Mouse (Mus musculus) G1E-ER4 (cell line): ENCODE results near the gene Il13ra2. TPM values are rescaled to one million over a fixed set of nuclear protein-coding genes. Genes with fewer than 3 reads are reported as not detected.
"Not testable (repeated sequence)": the region's sequence is repeated elsewhere in the genome, so short reads cannot be mapped to it uniquely, and the experiment has no call there.

Experiments used
- GATA1 ChIP-seq: IDR thresholded peaks from one replicate; pipeline ENCODE4 v1.8.0; 2012; ENCODE audit warnings: low read length, inconsistent platforms
- polyA plus RNA-seq: library from polyadenylated mRNA; stranded (reverse); fragments of >175 nt; gene quantifications from 2 replicates; pipeline ENCODE4 v1.2.3, GENCODE M21; 2012

The Il13ra2 gene
- not detected in 2 replicates for polyA plus RNA-seq

- no peak for TF ChIP-seq GATA1
These were observed at the start of gene Il13ra2 for GRCm38 (mm10) chrX:147429129-147429528. Gene Il13ra2, minus strand, starts transcription at chrX:147429192.

GRCm38 (mm10) chrX:147453610-147454009 lies 24.6 kb upstream of the Il13ra2 start, which contains the start of gene Vmn1r239-ps:
Gene Vmn1r239-ps, minus strand, starts transcription at chrX:147453710.
- not testable (repeated sequence) for TF ChIP-seq GATA1

DNA sequence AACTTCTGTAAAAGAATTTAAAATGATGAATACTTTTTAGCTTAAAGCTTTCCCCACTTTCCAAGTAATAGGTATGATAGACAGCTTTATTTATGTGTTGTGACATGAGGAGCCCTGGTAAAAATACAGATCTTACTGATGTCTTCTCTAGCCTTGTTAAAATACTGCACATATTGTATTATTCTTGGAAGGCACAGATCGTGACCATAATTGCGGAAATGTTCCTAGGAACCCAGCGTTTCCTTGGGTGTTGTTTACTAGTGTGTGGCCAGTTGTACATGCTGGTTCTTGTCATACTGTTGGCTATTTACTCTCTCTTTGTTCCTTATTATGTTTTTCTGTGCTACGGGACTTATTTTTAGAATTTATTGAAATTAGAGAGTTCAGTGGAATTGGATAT lies 14.4 kb upstream of the Il13ra2 start:
- no peak for TF ChIP-seq GATA1

DNA sequence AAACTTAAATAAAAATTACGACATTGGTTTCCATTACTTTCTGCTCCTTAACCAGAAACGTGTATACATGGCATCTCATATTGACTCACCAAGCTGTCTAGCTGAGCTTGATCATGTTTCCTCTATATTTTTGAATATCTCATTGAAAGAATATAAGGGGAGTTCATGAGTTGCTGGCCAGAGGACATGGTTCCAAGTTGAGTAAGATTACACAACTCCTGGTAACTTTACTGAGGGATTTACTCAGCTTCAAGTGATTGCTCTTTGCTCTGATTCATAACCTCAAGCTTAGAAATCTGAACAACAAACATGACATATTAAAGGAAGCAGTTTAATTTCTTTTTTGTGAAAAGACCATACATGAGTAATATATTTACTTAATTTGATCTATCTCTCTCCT lies 6.4 kb upstream of the Il13ra2 start:
- TF ChIP-seq GATA1, result no peak

GRCm38 (mm10) chrX:147429753-147430152 lies 761 bp upstream of the Il13ra2 start:
- no peak for TF ChIP-seq GATA1

DNA sequence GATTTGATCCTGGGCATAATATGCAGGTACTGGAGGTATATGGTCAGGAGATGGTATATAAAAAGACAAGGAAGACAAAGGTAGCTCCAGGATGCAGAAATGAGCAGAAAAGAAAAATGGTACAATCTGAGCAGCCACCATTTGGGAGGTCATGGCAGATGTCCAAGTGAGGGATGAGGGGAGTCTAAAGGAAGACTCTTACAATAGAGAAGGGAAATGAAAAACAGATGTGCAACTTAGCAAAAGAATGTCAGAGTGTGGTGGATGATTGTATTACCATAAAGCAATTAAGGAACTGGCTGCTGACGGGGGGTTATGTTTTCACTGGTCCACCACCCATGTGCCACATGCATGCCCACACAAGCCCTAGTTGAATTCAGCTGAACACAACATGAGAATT lies 35.5 kb downstream of the Il13ra2 start:
- TF ChIP-seq GATA1, result no peak

GRCm38 (mm10) chrX:147349167-147349566 lies 79.8 kb downstream of the Il13ra2 start:
- no peak for TF ChIP-seq GATA1

Other genes starting within 250 kb of the Il13ra2 start
- not detected in 2 replicates for gene Vmn1r239-ps, start 24.5 kb upstream of the Il13ra2 start, polyA plus RNA-seq
- not detected in 2 replicates for gene Lrch2, start 124.9 kb upstream of the Il13ra2 start, polyA plus RNA-seq